Mouse (Mus musculus) left cerebral cortex, adult 2 months (tissue): ENCODE measurements around the gene Shank3. TPM values are rescaled to one million over a fixed set of nuclear protein-coding genes. Genes with fewer than 3 reads are reported as not detected.
A peak's percentile ranks its signal among the peaks of the same experiment; 100 is the strongest.

Experiments
- DNase-seq, 2 experiments: peaks; one replicate each; pipeline ENCODE4 v3.0.0; 2021 to 2022; ENCODE audit warnings: low spot score in 2 of 2, mixed read lengths in 1 of 2; ENCODE audit errors: extremely low spot score in 1 of 2
- H3K27ac ChIP-seq: fragments of 200-600 bp; 2 replicates; pipeline ENCODE4 v1.8.1; 2022
- H3K4me3 ChIP-seq: fragments of 200-600 bp; 2 replicates; pipeline ENCODE4 v1.8.1; 2022
- CTCF ChIP-seq: fragments of 200-600 bp; IDR thresholded peaks from 2 replicates; pipeline ENCODE4 v1.8.1; 2022; ENCODE audit warnings: antibody characterized with exemption, mild to moderate bottlenecking, moderate library complexity
- intact Hi-C: fragments of 180-260 bp; cut with DNase I; formaldehyde crosslinking; loops from one replicate; pipeline ENCODE4 v1.15.1; 2025
- long read RNA-seq, 2 experiments: library from polyadenylated mRNA; stranded (forward); transcript quantifications; one replicate each; pipeline ENCODE4 v2.0.0; 2021; ENCODE audit warnings: borderline mapping rate in 2 of 2
- total RNA-seq, 2 experiments: library from RNA; stranded (reverse); gene quantifications; 2 replicates each; pipeline ENCODE4 v1.2.3; 2021

Shank3 gene
- 100 to 1,000 TPM; 222 to 239 TPM for total RNA-seq
- long read RNA-seq, experiment 1, full-length matches to known transcripts: 2 of 65 reads
- long read RNA-seq, experiment 1, partial matches to known transcripts: 29 of 65 reads
- long read RNA-seq, experiment 1, other reads (novel, unspliced or antisense): 34 of 65 reads
- long read RNA-seq, experiment 2, full-length matches to known transcripts: 2 of 87 reads
- long read RNA-seq, experiment 2, partial matches to known transcripts: 41 of 87 reads
- long read RNA-seq, experiment 2, other reads (novel, unspliced or antisense): 44 of 87 reads

DNA sequence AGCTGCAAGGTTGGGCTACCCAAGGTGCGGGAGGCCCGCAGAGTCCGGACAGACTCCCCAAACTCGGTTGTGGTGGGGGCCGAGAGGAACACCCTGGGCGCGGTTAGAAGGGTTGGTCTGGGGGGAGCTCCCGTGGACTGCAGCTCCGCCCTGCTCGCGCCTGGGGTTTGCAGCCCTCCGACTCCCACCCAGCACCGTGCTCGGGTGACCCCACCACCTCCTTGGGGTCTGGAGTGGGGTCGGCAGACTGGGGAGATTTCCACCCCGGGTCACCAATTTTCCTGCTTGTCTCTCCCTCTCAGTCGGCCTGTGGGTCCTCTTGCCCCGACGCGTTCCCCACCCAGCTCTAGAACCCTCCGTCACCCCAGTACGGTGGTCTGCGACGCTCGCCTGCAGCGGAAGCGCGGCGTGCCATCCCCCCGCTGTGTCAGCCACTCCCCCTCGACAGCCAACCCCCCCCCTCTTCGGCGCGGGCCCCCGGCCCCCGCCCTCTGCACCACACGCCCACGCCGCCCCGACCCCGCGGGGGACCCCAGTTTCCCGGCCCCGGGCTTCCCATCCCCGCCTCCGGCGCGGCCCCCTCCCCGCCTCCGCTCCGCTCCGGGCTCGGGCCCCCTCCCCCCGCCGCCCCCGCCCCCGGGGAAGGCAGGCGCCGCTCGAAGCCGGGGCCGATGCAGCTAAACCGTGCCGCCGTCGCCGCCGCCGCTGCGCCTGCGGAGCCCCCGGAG lies at the start of gene Shank3:
Shank3 (plus strand) TSS at position 663 of the 728 bp plus-strand sequence.
- intact Hi-C loops: loop anchor here (1.0 to 5.0 kb wide), 3 partner anchors 22 to 45 kb away; partner anchors contain the start of gene Arsa
- DNase-seq: peak; percentile 44 to 54
- peak within 1 kb of the TSS; percentile 96 for H3K27ac ChIP-seq
- H3K4me3 ChIP-seq: peak within 1 kb of the TSS; percentile 81
- TF ChIP-seq CTCF: no peak

GRCm38 (mm10) chr15:89452906-89453864 lies 46.2 kb upstream of the Shank3 start:
- intact Hi-C loops: loop anchor here (2.0 kb wide), 1 partner anchor 24 kb away; the partner anchor contains the start of genes C730034F03Rik, Chkb and Gm44502
- no peak for DNase-seq
- Histone ChIP-seq H3K27ac (peak overlapping the region; percentile 96), H3K4me3 (peak overlapping the region; percentile 81)
- TF ChIP-seq CTCF: no peak

- TF ChIP-seq CTCF: no peak
- Histone ChIP-seq H3K4me3 (peak within 1 kb of the TSS; percentile 81), H3K27ac (peak within 1 kb of the TSS; percentile 96)
- peak; percentile 61 to 66 for DNase-seq
- intact Hi-C loops: loop anchor here (1.0 to 2.0 kb wide), 2 partner anchors 25 to 44 kb away; partner anchors contain the start of genes C730034F03Rik, Chkb and Gm44502
Observed at GRCm38 (mm10) chr15:89453865-89454478, 45.5 kb upstream of the Shank3 start, which contains the start of gene Mapk8ip2. Gene Mapk8ip2 (plus strand): TSS chr15:89453913.

- no peak for TF ChIP-seq CTCF
- intact Hi-C loops: loop anchor here (1.0 kb wide), 1 partner anchor 43 kb away; no protein-coding TSS in a partner anchor
- H3K4me3 ChIP-seq: peak overlapping the region; percentile 81
- DNase-seq: no peak
- H3K27ac ChIP-seq: peak overlapping the region; percentile 96
Observed at GRCm38 (mm10) chr15:89454857-89455256, 44.6 kb upstream of the Shank3 start.

- intact Hi-C loops: no loop called here
Observed at GRCm38 (mm10) chr15:89455642-89456041, 43.8 kb upstream of the Shank3 start.

GRCm38 (mm10) chr15:89458942-89459341 lies 40.5 kb upstream of the Shank3 start:
- no peak overlapping the region for H3K27ac ChIP-seq
- no peak for TF ChIP-seq CTCF
- H3K4me3 ChIP-seq: no peak overlapping the region
- intact Hi-C loops: no loop called here
- no peak for DNase-seq

More at GRCm38 (mm10) chr15:89455642-89456041, 43.8 kb upstream of the Shank3 start:
- TF ChIP-seq CTCF: no peak
- no peak for DNase-seq
- Histone ChIP-seq H3K27ac (no peak overlapping the region), H3K4me3 (peak overlapping the region; percentile 81)

DNA sequence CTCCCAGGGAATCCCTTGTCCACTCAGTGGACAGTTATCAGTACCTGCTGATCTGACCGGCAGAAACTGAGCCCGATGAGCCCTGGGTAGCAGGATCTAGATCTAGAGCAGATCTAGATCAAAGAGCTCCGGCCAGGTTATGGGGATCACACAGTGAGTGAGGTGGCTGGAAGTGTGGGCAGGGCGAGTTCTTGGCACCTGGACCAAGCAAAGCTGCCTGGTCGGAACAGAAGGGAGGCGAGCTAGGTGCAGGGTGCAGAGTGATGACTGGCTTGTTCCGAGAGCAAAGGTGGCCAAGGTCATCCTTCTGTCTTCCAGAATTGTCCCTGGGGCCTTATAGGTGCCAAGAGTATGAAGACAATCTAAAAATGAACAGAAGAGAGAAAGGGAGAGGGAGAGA lies 39.6 kb upstream of the Shank3 start:
- intact Hi-C loops: no loop called here
- Histone ChIP-seq H3K27ac (no peak overlapping the region), H3K4me3 (no peak overlapping the region)
- DNase-seq: no peak
- no peak for TF ChIP-seq CTCF

DNA sequence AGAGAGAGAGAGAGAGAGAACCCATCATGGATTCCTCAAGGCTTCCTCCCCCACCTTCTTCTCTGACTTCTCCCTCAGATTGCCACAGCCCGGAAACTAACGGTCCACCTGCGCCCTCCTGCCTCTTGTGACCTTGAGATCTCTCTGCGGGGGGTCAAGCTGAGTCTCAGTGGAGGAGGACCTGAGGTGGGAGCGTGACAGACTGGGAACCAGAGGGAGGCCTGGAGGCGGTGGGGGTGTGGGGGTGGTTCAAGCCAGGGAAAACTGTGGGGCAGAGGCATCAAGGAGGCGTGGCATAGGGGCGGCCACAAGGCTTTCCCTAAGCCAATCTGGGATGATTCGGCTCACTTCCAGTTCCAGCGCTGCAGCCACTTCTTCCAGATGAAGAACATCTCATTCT lies 39.1 kb upstream of the Shank3 start:
- intact Hi-C loops: no loop called here
- H3K4me3 ChIP-seq: no peak overlapping the region
- no peak overlapping the region for H3K27ac ChIP-seq
- no peak for TF ChIP-seq CTCF
- no peak for DNase-seq

DNA sequence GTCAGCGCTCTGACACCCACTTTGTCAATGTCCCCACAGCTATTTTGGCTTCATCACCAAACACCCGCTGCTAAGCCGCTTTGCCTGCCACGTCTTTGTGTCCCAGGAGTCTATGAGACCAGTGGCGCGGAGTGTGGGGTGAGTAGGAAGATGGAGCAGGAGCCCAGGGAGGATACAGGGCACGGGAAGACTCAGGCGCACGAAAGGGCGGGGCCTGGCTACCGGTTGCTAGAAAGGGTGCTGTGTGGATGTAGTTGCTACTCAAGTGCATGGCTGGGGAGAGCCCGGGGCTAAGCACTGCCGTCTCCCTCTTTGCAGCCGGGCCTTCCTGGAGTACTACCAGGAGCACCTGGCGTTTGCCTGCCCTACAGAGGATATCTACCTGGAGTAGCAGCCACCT lies 38.1 kb upstream of the Shank3 start:
- DNase-seq: no peak
- H3K4me3 ChIP-seq: no peak overlapping the region
- intact Hi-C loops: no loop called here
- no peak for TF ChIP-seq CTCF
- no peak overlapping the region for H3K27ac ChIP-seq

DNA sequence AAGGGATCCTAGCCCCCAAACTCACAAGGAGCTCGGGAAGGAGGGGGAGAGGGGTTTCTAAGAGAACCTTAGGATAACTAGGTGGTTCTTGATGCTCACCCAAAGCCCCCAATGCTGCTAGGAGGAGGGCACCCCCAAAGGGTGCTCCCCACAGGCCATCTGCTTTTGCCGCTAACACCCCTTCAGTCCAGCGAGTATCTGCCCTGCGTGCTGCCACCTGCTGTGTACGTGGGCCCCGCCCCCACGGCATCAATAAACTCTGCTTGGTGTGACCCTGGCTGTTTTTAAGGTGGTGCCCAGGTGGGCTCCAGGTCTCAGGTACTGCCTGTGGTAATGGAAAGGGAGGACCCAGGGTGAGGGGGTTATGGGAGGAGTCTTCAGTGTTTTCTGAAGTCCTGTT lies 37.2 kb upstream of the Shank3 start:
- intact Hi-C loops: no loop called here
- Histone ChIP-seq H3K27ac (no peak overlapping the region), H3K4me3 (no peak overlapping the region)
- no peak for TF ChIP-seq CTCF
- no peak for DNase-seq
